Mouse (Mus musculus): Measurements from ENCODE around the gene Zfp36l1. TPM values are rescaled to one million over a fixed set of nuclear protein-coding genes. Genes with fewer than 3 reads are reported as not detected.
A peak's percentile ranks its signal among the peaks of the same experiment; 100 is the strongest.

Zfp36l1 gene
- total RNA-seq, 2 experiments from 2014 or later, result 94.2 to 109 TPM

- peak; percentile 90 to 95 for DNase-seq
Measured at GRCm38 (mm10) chr12:80132250-80133003, 19.6 kb upstream of the Zfp36l1 start.

GRCm38 (mm10) chr12:80131359-80132249 is 18.8 kb upstream of the Zfp36l1 start:
- no peak for DNase-seq
- intact Hi-C loops (cut with DNase I), result loop anchor here (1.0 to 5.0 kb wide), 5 partner anchors 16 to 609 kb away; no protein-coding TSS in a partner anchor

More at GRCm38 (mm10) chr12:80132250-80133003, 19.6 kb upstream of the Zfp36l1 start:
- intact Hi-C loops (cut with DNase I), result loop anchor here (1.0 to 5.0 kb wide), 5 partner anchors 17 to 610 kb away; no protein-coding TSS in a partner anchor

- DNase-seq, result peak in 1 of 2 experiments; percentile 52
- intact Hi-C loops (cut with DNase I), result loop anchor here (5.0 kb wide), 3 partner anchors 293 to 608 kb away; no protein-coding TSS in a partner anchor
Measured at GRCm38 (mm10) chr12:80130558-80131358, 17.9 kb upstream of the Zfp36l1 start.

GRCm38 (mm10) chr12:80129531-80129930 is 16.7 kb upstream of the Zfp36l1 start:
- no peak for DNase-seq
- intact Hi-C loops (cut with DNase I), result no loop called here

GRCm38 (mm10) chr12:80127191-80127762 is 14.5 kb upstream of the Zfp36l1 start:
- intact Hi-C loops (cut with DNase I), result no loop called here
- no peak for DNase-seq

- intact Hi-C loops (cut with DNase I), result no loop called here
- no peak for DNase-seq
Measured at GRCm38 (mm10) chr12:80125316-80125715, 12.5 kb upstream of the Zfp36l1 start.

- intact Hi-C loops (cut with DNase I), result no loop called here
- no peak for DNase-seq
Measured at GRCm38 (mm10) chr12:80124756-80125155, 11.9 kb upstream of the Zfp36l1 start.

GRCm38 (mm10) chr12:80124211-80124610 is 11.4 kb upstream of the Zfp36l1 start:
- no peak for DNase-seq
- intact Hi-C loops (cut with DNase I), result no loop called here

- intact Hi-C loops (cut with DNase I), result no loop called here
- no peak for DNase-seq
Measured at GRCm38 (mm10) chr12:80123227-80123803, 10.5 kb upstream of the Zfp36l1 start.

GRCm38 (mm10) chr12:80121438-80121837 is 8.6 kb upstream of the Zfp36l1 start:
- no peak for DNase-seq
- intact Hi-C loops (cut with DNase I), result no loop called here

- intact Hi-C loops (cut with DNase I), result no loop called here
- DNase-seq, result no peak
Measured at GRCm38 (mm10) chr12:80118588-80118987, 5.8 kb upstream of the Zfp36l1 start.

- DNase-seq, result no peak
- intact Hi-C loops (cut with DNase I), result no loop called here
Measured at GRCm38 (mm10) chr12:80116206-80117112, 3.6 kb upstream of the Zfp36l1 start.

GRCm38 (mm10) chr12:80115863-80116194 is 3.0 kb upstream of the Zfp36l1 start:
- DNase-seq, result no peak
- intact Hi-C loops (cut with DNase I), result loop anchor here (1.0 to 2.0 kb wide), 2 partner anchors 16 to 209 kb away; no protein-coding TSS in a partner anchor

- DNase-seq, result peak; percentile 79 to 90
- intact Hi-C loops (cut with DNase I), result loop anchor here (1.0 to 2.0 kb wide), 2 partner anchors 17 to 209 kb away; no protein-coding TSS in a partner anchor
Measured at GRCm38 (mm10) chr12:80115142-80115862, 2.5 kb upstream of the Zfp36l1 start.

- DNase-seq, result no peak
- intact Hi-C loops (cut with DNase I), result loop anchor here (1.0 to 5.0 kb wide), 5 partner anchors 17 to 363 kb away; no protein-coding TSS in a partner anchor
Measured at GRCm38 (mm10) chr12:80114892-80115141, 2.0 kb upstream of the Zfp36l1 start.

GRCm38 (mm10) chr12:80114031-80114891 is 1.4 kb upstream of the Zfp36l1 start:
- DNase-seq, result peak; percentile 83 to 89
- intact Hi-C loops (cut with DNase I), result loop anchor here (2.0 to 5.0 kb wide), 4 partner anchors 102 to 362 kb away; no protein-coding TSS in a partner anchor

- intact Hi-C loops (cut with DNase I), result loop anchor here (1.0 to 5.0 kb wide), 6 partner anchors 101 to 501 kb away; no protein-coding TSS in a partner anchor
- peak; percentile 67 to 82 for DNase-seq
Measured at GRCm38 (mm10) chr12:80113586-80114021, 791 bp upstream of the Zfp36l1 start.
